Comparison of ENCODE assay signal across 30 mouse cellular contexts in genomic region chr11:6163062-6163461, GRCm38 (mm10). TPM values are rescaled to one million over a fixed set of nuclear protein-coding genes. Genes with fewer than 3 reads are reported as not detected.
"Had no signal": no experiment of that assay in that cellular context is flagged by ENCODE, and none has a peak within 500 bp of the region (broad histone marks: within the 10 kb centered on the region; RNA-seq: fewer than 3 reads in every experiment).

No protein-coding gene starts in this region.

- H3K36me3 ChIP-seq: heart, embryonic 10.5 days; heart, embryonic 15.5 days; hindbrain, embryonic 13.5 days; hindbrain, embryonic 15.5 days; kidney, embryonic 15.5 days; limb, embryonic 15.5 days; liver, embryonic 12.5 days had no signal

- H3K27me3 ChIP-seq: heart, embryonic 15.5 days; hindbrain, embryonic 13.5 days; hindbrain, embryonic 15.5 days; kidney, embryonic 15.5 days; limb, embryonic 13.5 days; limb, embryonic 15.5 days; liver, embryonic 12.5 days had no signal

- H3K4me3 ChIP-seq: heart, embryonic 10.5 days; heart, embryonic 15.5 days; hindbrain, embryonic 13.5 days; hindbrain, embryonic 15.5 days; kidney, embryonic 15.5 days; limb, embryonic 13.5 days; limb, embryonic 15.5 days; liver, embryonic 12.5 days had no signal

- H3K9ac ChIP-seq: heart, embryonic 15.5 days; hindbrain, embryonic 13.5 days; hindbrain, embryonic 15.5 days; kidney, embryonic 15.5 days; limb, embryonic 13.5 days; limb, embryonic 15.5 days; liver, embryonic 12.5 days; liver, embryonic 14.5 days had no signal

- DNase-seq: gastrocnemius, postnatal 14 days; gastrocnemius, postnatal 36 days; heart, adult 18-20 months; heart, postnatal 36 days; kidney, adult 11 months; kidney, adult 2 months; kidney, adult 9 months; kidney, postnatal 14 days; kidney, postnatal 36 days; layer of hippocampus, postnatal 36 days; left cerebral cortex, postnatal 4 days had no signal

- H3K4me2 ChIP-seq: heart, embryonic 15.5 days; hindbrain, embryonic 13.5 days; hindbrain, embryonic 15.5 days; kidney, embryonic 15.5 days; limb, embryonic 13.5 days; limb, embryonic 15.5 days; liver, embryonic 12.5 days had no signal

- H3K27ac ChIP-seq: heart, embryonic 10.5 days; heart, embryonic 15.5 days; hindbrain, embryonic 13.5 days; hindbrain, embryonic 15.5 days; hindbrain, postnatal 0 days; kidney, embryonic 15.5 days; kidney, postnatal 0 days; limb, embryonic 13.5 days; limb, embryonic 15.5 days; liver, embryonic 12.5 days; liver, embryonic 14.5 days had no signal

- H3K4me1 ChIP-seq: kidney, embryonic 15.5 days; limb, embryonic 13.5 days had no signal

- ATAC-seq: hindbrain, postnatal 0 days; intestine, embryonic 16.5 days; liver, embryonic 12.5 days had no signal

- H3K9me3 ChIP-seq: heart, embryonic 10.5 days; heart, embryonic 15.5 days; hindbrain, embryonic 13.5 days; hindbrain, embryonic 15.5 days; kidney, embryonic 15.5 days; limb, embryonic 13.5 days; limb, embryonic 15.5 days; liver, embryonic 12.5 days had no signal

RNA-seq across cellular contexts. Expression of gene A730071L15Rik, which starts 36.8 kb away (rescaled TPM):
- total RNA-seq: gastrocnemius, adult 8-10 months; heart, adult 18-20 months; heart, adult 8-10 months; heart, postnatal 36 days; hematopoietic stem cell, adult 5-6 weeks; hindbrain, postnatal 0 days; layer of hippocampus, adult 18-20 months; layer of hippocampus, postnatal 10 days; left cerebral cortex, postnatal 10 days; left cerebral cortex, postnatal 25 days had no signal
